Mouse (Mus musculus): ENCODE measurements around the gene Tbc1d15.

- TF ChIP-seq CTCF (IDR thresholded peaks at IDR 0.05; ENCODE audit: borderline replicate concordance, insufficient read depth, low read length) (no peak), POLR2A (IDR thresholded peaks at IDR 0.05; ENCODE audit: low read depth, low read length) (no peak)
These were observed 37.6 kb upstream of the Tbc1d15 start for GRCm38 (mm10) chr10:115288856-115289255.

Measured in embryonic fibroblast, embryonic 13.5 days (primary cell).